Comparison of ENCODE assay signal across 8 mouse cellular contexts in genomic region chr4:106704416-106704815, GRCm38 (mm10). TPM values are rescaled to one million over a fixed set of nuclear protein-coding genes. Genes with fewer than 3 reads are reported as not detected.
DNase-seq lines count a peak whose midpoint lies in the region; ATAC-seq and TF ChIP-seq lines count a peak whose summit lies in the region.

No protein-coding gene starts in this region.

- peak; percentile 69 for ATAC-seq in forebrain, embryonic 13.5 days
- ATAC-seq in midbrain, postnatal 0 days (ENCODE audit: low FRiP score) = no peak

- no peak overlapping the region for H3K4me2 ChIP-seq in forebrain, embryonic 13.5 days
- H3K4me2 ChIP-seq in midbrain, postnatal 0 days (ENCODE audit: low read depth, low read length, poor library complexity, severe bottlenecking) = no peak overlapping the region

- no peaks in the 10 kb centered on the region for H3K9me3 ChIP-seq in forebrain, embryonic 13.5 days (replicated peaks)
- no peaks in the 10 kb centered on the region for H3K9me3 ChIP-seq in midbrain, postnatal 0 days (ENCODE audit: low read length)

- H3K4me3 ChIP-seq in forebrain, embryonic 13.5 days = no peak overlapping the region
- H3K4me3 ChIP-seq in midbrain, postnatal 0 days (ENCODE audit: low read depth, low read length) = no peak overlapping the region

- 31% methylated on average over 11 of the region's 11 CpGs for WGBS in forebrain, embryonic 13.5 days
- 28% methylated on average over 11 of the region's 11 CpGs for WGBS in midbrain, postnatal 0 days

- TF ChIP-seq CTCF in midbrain, postnatal 0 days (IDR thresholded peaks at IDR 0.05) = no peak

- peaks cover 39% of the 10 kb centered on the region for H3K4me1 ChIP-seq in forebrain, embryonic 13.5 days
- peaks cover 25% of the 10 kb centered on the region for H3K4me1 ChIP-seq in midbrain, postnatal 0 days (ENCODE audit: insufficient read depth, low read length)

- no peak overlapping the region for H3K9ac ChIP-seq in forebrain, embryonic 13.5 days
- H3K9ac ChIP-seq in midbrain, postnatal 0 days (replicated peaks; ENCODE audit: low read length, poor library complexity, severe bottlenecking) = peak overlapping the region; percentile 19; the same call in 1 of the 2 replicates

- H3K36me3 ChIP-seq in forebrain, embryonic 13.5 days (ENCODE audit: poor library complexity, severe bottlenecking) = no peaks in the 10 kb centered on the region
- H3K36me3 ChIP-seq in midbrain, postnatal 0 days (ENCODE audit: insufficient read depth, low read length) = no peaks in the 10 kb centered on the region

- peak; percentile 21 for DNase-seq in cerebellum, adult 8-10 months
- peak; percentile 42 to 76 for DNase-seq in kidney, postnatal 25 days
- peak; percentile 77 for DNase-seq in midbrain, postnatal 0 days (ENCODE audit: low spot score)
- no peak for DNase-seq in adrenal gland, adult 18-20 months (ENCODE audit: low spot score in 2 of 2)
- no peak for DNase-seq in adrenal gland, adult (ENCODE audit: inconsistent age in 2 of 2, low spot score in 1 of 2)
- DNase-seq in spleen, postnatal 36 days (ENCODE audit: low spot score in 2 of 2) = no peak
- DNase-seq in heart, adult 18-20 months = no peak

- no peaks in the 10 kb centered on the region; the same call in 1 of the 2 replicates for H3K27me3 ChIP-seq in forebrain, embryonic 13.5 days
- H3K27me3 ChIP-seq in midbrain, postnatal 0 days (ENCODE audit: insufficient read depth, low read length) = no peaks in the 10 kb centered on the region

- peak overlapping the region; percentile 58 for H3K27ac ChIP-seq in forebrain, embryonic 13.5 days
- peak overlapping the region; percentile 74 for H3K27ac ChIP-seq in midbrain, postnatal 0 days (ENCODE audit: low read depth, low read length)

RNA-seq across cellular contexts. Expression of gene Ttc4, which starts 25.7 kb away (rescaled TPM):
- polyA plus RNA-seq in forebrain, embryonic 13.5 days (2015; fragmentation: Nextera tagmentation; extraction: Ambion mirVana) = 93.0 and 112 TPM in 2 replicates
- 121 and 127 TPM in 2 replicates for total RNA-seq in midbrain, postnatal 0 days (2014; rRNA removed)
- 93.2 and 111 TPM in 2 replicates for polyA plus RNA-seq in midbrain, postnatal 0 days (2015; fragmentation: Nextera tagmentation; extraction: Ambion mirVana)
- total RNA-seq in adrenal gland, adult 18-20 months (2021) = 10 to 100 TPM; 21.9 to 22.1 TPM
- 10 to 100 TPM; 18.9 to 20.2 TPM for total RNA-seq in heart, adult 18-20 months (2021)

RNA-seq across cellular contexts. Expression of gene Mroh7, which starts 26.3 kb away (rescaled TPM):
- polyA plus RNA-seq in forebrain, embryonic 13.5 days (2015; fragmentation: Nextera tagmentation; extraction: Ambion mirVana) = 0.20 and 0.80 TPM in 2 replicates
- 1.1 and 1.3 TPM in 2 replicates for total RNA-seq in midbrain, postnatal 0 days (2014; rRNA removed)
- polyA plus RNA-seq in midbrain, postnatal 0 days (2015; fragmentation: Nextera tagmentation; extraction: Ambion mirVana) = 0.59 and 0.64 TPM in 2 replicates
- total RNA-seq in adrenal gland, adult 18-20 months (2021) = 1 to 10 TPM; 1.5 to 1.7 TPM
- total RNA-seq in heart, adult 18-20 months (2021) = under 1 TPM; 0.07 to 0.49 TPM

RNA-seq across cellular contexts. Expression of gene Fam151a, which starts 29.3 kb away (rescaled TPM):
- polyA plus RNA-seq in forebrain, embryonic 13.5 days (2015; fragmentation: Nextera tagmentation; extraction: Ambion mirVana) = not detected in 2 replicates
- total RNA-seq in midbrain, postnatal 0 days (2014; rRNA removed) = not detected in 2 replicates
- not detected in 2 replicates for polyA plus RNA-seq in midbrain, postnatal 0 days (2015; fragmentation: Nextera tagmentation; extraction: Ambion mirVana)
- under 1 TPM; 0.20 to 0.26 TPM for total RNA-seq in adrenal gland, adult 18-20 months (2021)
- total RNA-seq in heart, adult 18-20 months (2021) = under 1 TPM; 0.27 to 0.51 TPM

RNA-seq across cellular contexts. Expression of gene Pars2, which starts 53.5 kb away (rescaled TPM):
- polyA plus RNA-seq in forebrain, embryonic 13.5 days (2015; fragmentation: Nextera tagmentation; extraction: Ambion mirVana) = 11.8 and 12.3 TPM in 2 replicates
- total RNA-seq in midbrain, postnatal 0 days (2014; rRNA removed) = 5.9 and 10.3 TPM in 2 replicates
- polyA plus RNA-seq in midbrain, postnatal 0 days (2015; fragmentation: Nextera tagmentation; extraction: Ambion mirVana) = 7.0 and 7.4 TPM in 2 replicates
- total RNA-seq in adrenal gland, adult 18-20 months (2021) = 1 to 10 TPM; 3.2 to 4.9 TPM
- total RNA-seq in heart, adult 18-20 months (2021) = 1 to 10 TPM; 4.8 to 4.9 TPM

Comparison
In these comparisons a context has a peak if more than half of its experiments do, and no peak if none do; other contexts are left out.
1. DNase-seq: peak in cerebellum, adult 8-10 months (single experiment), kidney, postnatal 25 days (2 of 2) and midbrain, postnatal 0 days (single experiment); none in adrenal gland, adult 18-20 months (0 of 2), adrenal gland, adult (0 of 2), spleen, postnatal 36 days (0 of 2) and heart, adult 18-20 months (0 of 2).